Mouse (Mus musculus): Measurements from ENCODE around the gene T2. TPM values are rescaled to one million over a fixed set of nuclear protein-coding genes. Genes with fewer than 3 reads are reported as not detected.
"Not testable (repeated sequence)": the region's sequence is repeated elsewhere in the genome, so short reads cannot be mapped to it uniquely, and the experiment has no call there.

The T2 gene
- 0.13 and 0.16 TPM in 2 replicates for polyA plus RNA-seq (2012; rRNA removed)

DNA sequence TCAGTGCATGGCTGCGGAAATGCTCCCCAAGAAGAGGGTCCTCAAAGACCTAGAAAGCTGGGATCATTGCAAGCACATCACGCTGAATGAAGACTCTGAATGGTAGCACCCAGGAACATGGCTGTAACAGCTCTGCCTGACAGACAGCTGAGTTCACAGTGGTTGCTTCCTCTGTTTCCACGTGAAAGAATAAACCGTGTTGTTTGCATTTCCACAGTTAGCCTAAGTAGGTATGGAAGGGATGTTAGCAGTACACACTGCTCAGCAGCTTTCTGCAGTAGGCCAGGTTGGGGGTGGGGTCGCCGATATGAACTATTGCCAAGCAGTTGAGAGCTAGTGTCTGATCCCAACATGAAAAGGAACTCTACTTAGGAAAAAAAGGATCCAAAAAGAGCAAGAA lies at the start of gene T2:
Gene T2, plus strand, starts transcription at position 301 of the 400 bp plus-strand sequence.
- Histone ChIP-seq H3K27ac (ENCODE audit: control insufficient read depth, insufficient read depth, low read depth, low read length) (no peak within 1 kb of the TSS), H3K4me3 (ENCODE audit: control insufficient read depth, low read depth, low read length) (no peak within 1 kb of the TSS), H3K36me3 (ENCODE audit: control insufficient read depth, insufficient read depth, low read length) (no peaks in the 10 kb centered on the region), H3K4me1 (ENCODE audit: control insufficient read depth, insufficient read depth, low read length) (no peaks in the 10 kb centered on the region), H3K27me3 (ENCODE audit: control insufficient read depth, insufficient read depth, low read length) (no peaks in the 10 kb centered on the region)
- TF ChIP-seq POLR2A (IDR thresholded peaks at IDR 0.05; ENCODE audit: control insufficient read depth, low read depth, low read length) (no peak), CTCF (IDR thresholded peaks at IDR 0.05; ENCODE audit: control insufficient read depth, insufficient read depth, insufficient replicate concordance, low read depth, low read length) (no peak)

- H3K4me1 ChIP-seq (ENCODE audit: control insufficient read depth, insufficient read depth, low read length): no peaks in the 10 kb centered on the region; the same call in 1 of the 2 replicates
- peak within 1 kb of the TSS; percentile 89 for H3K4me3 ChIP-seq (ENCODE audit: control insufficient read depth, low read depth, low read length)
- no peaks in the 10 kb centered on the region for H3K27me3 ChIP-seq (ENCODE audit: control insufficient read depth, insufficient read depth, low read length)
- peak within 1 kb of the TSS; percentile 15 for H3K27ac ChIP-seq (ENCODE audit: control insufficient read depth, insufficient read depth, low read depth, low read length)
- H3K36me3 ChIP-seq (ENCODE audit: control insufficient read depth, insufficient read depth, low read length): no peaks in the 10 kb centered on the region
- TF ChIP-seq CTCF (IDR thresholded peaks at IDR 0.05; ENCODE audit: control insufficient read depth, insufficient read depth, insufficient replicate concordance, low read depth, low read length) (no peak), POLR2A (IDR thresholded peaks at IDR 0.05; ENCODE audit: control insufficient read depth, low read depth, low read length) (peak; percentile 63)
Measured at GRCm38 (mm10) chr17:8310838-8311614, 44.8 kb upstream of the T2 start, which contains the start of gene Sft2d1. TSS of gene Sft2d1 (plus strand) at chr17:8311102.

DNA sequence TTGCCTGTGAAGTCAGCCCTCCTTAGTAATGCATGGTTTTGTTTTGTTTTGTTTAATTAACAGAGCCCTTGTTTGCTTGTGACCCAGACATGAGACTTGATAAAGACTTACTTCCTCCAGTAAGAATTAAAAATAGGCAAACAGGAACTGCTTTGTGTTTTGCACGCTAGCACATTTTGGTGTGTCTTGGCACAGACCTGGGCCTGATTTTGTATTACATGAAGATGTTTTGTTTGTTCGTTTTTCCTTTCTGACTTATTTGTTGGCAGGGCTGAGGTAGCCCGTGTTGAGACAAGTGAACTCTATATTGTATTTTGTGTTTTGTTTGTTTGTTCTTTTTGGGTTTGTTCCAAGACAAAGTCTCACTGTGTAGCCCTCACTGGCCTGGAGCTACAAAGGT lies 44.0 kb upstream of the T2 start:
- Histone ChIP-seq H3K27ac (ENCODE audit: control insufficient read depth, insufficient read depth, low read depth, low read length) (no peak overlapping the region), H3K4me3 (ENCODE audit: control insufficient read depth, low read depth, low read length) (peak overlapping the region; percentile 25), H3K4me1 (ENCODE audit: control insufficient read depth, insufficient read depth, low read length) (no peaks in the 10 kb centered on the region; the same call in 1 of the 2 replicates), H3K36me3 (ENCODE audit: control insufficient read depth, insufficient read depth, low read length) (no peaks in the 10 kb centered on the region), H3K27me3 (ENCODE audit: control insufficient read depth, insufficient read depth, low read length) (no peaks in the 10 kb centered on the region)
- no peak for TF ChIP-seq POLR2A (IDR thresholded peaks at IDR 0.05; ENCODE audit: control insufficient read depth, low read depth, low read length)
- no peak for TF ChIP-seq CTCF (IDR thresholded peaks at IDR 0.05; ENCODE audit: control insufficient read depth, insufficient read depth, insufficient replicate concordance, low read depth, low read length)

DNA sequence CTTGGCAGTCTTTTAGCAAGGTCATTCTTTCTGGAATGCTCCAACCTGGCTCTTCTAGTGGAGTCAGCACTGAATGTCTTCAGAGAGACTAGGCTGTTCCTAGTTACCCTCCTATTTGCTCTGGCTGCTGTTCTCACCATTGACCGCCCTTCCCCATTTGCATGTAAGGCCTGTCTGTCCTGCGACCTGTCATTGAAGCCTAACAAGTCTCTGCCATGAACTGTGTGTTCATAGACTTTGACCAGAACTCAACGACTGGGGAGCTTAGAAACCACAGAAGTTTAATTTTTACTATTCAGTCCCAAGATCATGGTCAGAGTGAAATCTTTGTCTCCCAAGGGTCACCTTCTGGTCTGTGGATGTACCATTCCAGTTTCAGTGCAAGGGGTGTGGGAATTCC lies 41.8 kb upstream of the T2 start:
- Histone ChIP-seq H3K4me3 (ENCODE audit: control insufficient read depth, low read depth, low read length) (no peak overlapping the region), H3K4me1 (ENCODE audit: control insufficient read depth, insufficient read depth, low read length) (no peaks in the 10 kb centered on the region; the same call in 1 of the 2 replicates), H3K27ac (ENCODE audit: control insufficient read depth, insufficient read depth, low read depth, low read length) (no peak overlapping the region), H3K36me3 (ENCODE audit: control insufficient read depth, insufficient read depth, low read length) (no peaks in the 10 kb centered on the region), H3K27me3 (ENCODE audit: control insufficient read depth, insufficient read depth, low read length) (no peaks in the 10 kb centered on the region)
- TF ChIP-seq CTCF (IDR thresholded peaks at IDR 0.05; ENCODE audit: control insufficient read depth, insufficient read depth, insufficient replicate concordance, low read depth, low read length) (no peak), POLR2A (IDR thresholded peaks at IDR 0.05; ENCODE audit: control insufficient read depth, low read depth, low read length) (no peak)

DNA sequence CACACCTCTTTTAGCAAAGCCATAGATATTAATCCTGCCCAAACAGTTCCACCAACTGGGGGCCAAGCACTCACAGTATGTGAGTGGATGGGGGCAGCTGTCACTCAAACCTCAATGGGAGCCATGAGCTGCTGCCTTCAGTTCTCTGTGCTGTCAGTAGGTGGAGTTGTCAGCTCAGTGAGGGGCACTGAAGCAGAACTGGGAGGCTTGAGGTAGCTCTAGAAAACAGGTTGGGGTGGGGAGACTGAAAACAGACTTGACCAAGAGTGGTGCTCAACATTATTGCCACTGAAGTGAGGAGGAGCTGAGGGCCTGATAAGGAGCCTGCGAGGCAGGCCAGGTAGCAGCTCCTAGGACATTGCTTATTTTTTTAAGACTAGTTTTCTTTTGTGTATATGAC lies 39.5 kb upstream of the T2 start:
- Histone ChIP-seq H3K27ac (ENCODE audit: control insufficient read depth, insufficient read depth, low read depth, low read length) (no peak overlapping the region), H3K27me3 (ENCODE audit: control insufficient read depth, insufficient read depth, low read length) (no peaks in the 10 kb centered on the region), H3K4me1 (ENCODE audit: control insufficient read depth, insufficient read depth, low read length) (no peaks in the 10 kb centered on the region; the same call in 1 of the 2 replicates), H3K4me3 (ENCODE audit: control insufficient read depth, low read depth, low read length) (no peak overlapping the region), H3K36me3 (ENCODE audit: control insufficient read depth, insufficient read depth, low read length) (no peaks in the 10 kb centered on the region)
- TF ChIP-seq CTCF (IDR thresholded peaks at IDR 0.05; ENCODE audit: control insufficient read depth, insufficient read depth, insufficient replicate concordance, low read depth, low read length) (no peak), POLR2A (IDR thresholded peaks at IDR 0.05; ENCODE audit: control insufficient read depth, low read depth, low read length) (no peak)

DNA sequence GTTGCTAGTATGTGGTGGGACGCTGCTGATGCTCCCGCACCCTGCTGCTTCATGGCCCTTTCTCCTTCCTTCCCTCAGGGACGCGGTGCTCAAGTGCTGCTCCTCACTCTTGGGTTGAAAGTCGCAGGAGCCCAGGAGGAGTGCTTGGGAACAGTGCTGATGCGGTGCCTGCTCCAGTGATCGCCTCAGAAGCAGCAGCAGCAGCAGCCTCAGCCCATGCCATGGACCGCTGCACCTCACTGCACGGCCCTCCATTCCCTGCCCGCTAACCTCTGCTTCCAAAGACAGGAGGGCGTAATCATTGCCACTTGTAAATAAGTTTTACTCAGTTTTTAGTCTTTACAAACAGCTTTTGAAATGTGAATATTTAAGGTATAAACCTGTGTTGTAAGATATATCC lies 28.9 kb upstream of the T2 start:
- H3K27ac ChIP-seq (ENCODE audit: control insufficient read depth, insufficient read depth, low read depth, low read length); H3K4me1 ChIP-seq (ENCODE audit: control insufficient read depth, insufficient read depth, low read length); H3K4me3 ChIP-seq (ENCODE audit: control insufficient read depth, low read depth, low read length); H3K27me3 ChIP-seq (ENCODE audit: control insufficient read depth, insufficient read depth, low read length); H3K36me3 ChIP-seq (ENCODE audit: control insufficient read depth, insufficient read depth, low read length): not testable (repeated sequence)

DNA sequence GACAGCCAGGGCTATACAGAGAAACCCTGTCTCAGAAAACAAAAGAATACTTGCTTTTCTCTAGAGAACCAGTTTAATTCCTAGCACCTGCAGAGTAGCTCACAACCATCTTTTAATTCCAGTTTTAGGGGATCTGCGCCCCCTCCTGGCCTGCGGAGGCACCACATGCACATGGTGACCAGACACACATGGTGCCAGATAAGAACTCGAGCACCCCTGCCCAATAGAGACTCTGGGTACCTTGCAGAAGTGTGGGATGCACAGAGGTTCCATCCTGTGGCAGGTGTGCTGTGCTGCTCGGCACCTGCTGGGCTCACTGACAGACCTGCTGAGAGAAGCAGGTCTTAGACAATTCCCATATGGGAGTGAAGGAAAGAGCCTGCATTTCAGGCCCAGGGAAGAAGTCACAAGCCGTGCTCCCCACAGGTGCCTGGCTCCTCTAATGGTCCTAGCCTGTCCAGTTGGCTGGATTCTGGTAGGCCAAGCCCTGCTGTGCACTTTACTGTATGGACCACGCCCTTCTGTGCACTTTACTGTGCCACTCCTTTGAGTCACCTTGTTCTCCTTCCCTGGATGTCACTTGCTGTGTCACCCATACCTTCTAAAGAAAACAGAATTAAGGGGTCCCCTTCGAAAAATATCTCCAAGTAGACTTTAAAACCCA lies 27.1 kb upstream of the T2 start:
- Histone ChIP-seq H3K4me3 (ENCODE audit: control insufficient read depth, low read depth, low read length) (no peak overlapping the region), H3K36me3 (ENCODE audit: control insufficient read depth, insufficient read depth, low read length) (no peaks in the 10 kb centered on the region; the same call in 1 of the 2 replicates), H3K27ac (ENCODE audit: control insufficient read depth, insufficient read depth, low read depth, low read length) (no peak overlapping the region), H3K27me3 (ENCODE audit: control insufficient read depth, insufficient read depth, low read length) (no peaks in the 10 kb centered on the region), H3K4me1 (ENCODE audit: control insufficient read depth, insufficient read depth, low read length) (no peaks in the 10 kb centered on the region)
- TF ChIP-seq POLR2A (IDR thresholded peaks at IDR 0.05; ENCODE audit: control insufficient read depth, low read depth, low read length) (no peak), CTCF (IDR thresholded peaks at IDR 0.05; ENCODE audit: control insufficient read depth, insufficient read depth, insufficient replicate concordance, low read depth, low read length) (peak; percentile 45; the same call in 1 of the 2 replicates)

Measured in testis, adult 2 months (tissue).